Mouse (Mus musculus) forebrain, embryonic 11.5 days (tissue): ENCODE measurements around the gene Mrpl40. TPM values are rescaled to one million over a fixed set of nuclear protein-coding genes. Genes with fewer than 3 reads are reported as not detected.
A peak's percentile ranks its signal among the peaks of the same experiment; 100 is the strongest.

Source experiments
- ATAC-seq: fragments of 200-750 bp; cut with Nextera tagmentation; replicated peaks from 2 replicates; pipeline ENCODE4 v1.8.0; 2017; ENCODE audit warnings: moderate TSS enrichment; ENCODE audit not compliant: low FRiP score
- DNase-seq: peaks from one replicate; pipeline ENCODE4 v3.0.0-alpha.2; 2017; ENCODE audit warnings: low spot score
- H3K27ac ChIP-seq: fragments of 300-500 bp; sonication (generic); 2 replicates; pipeline ENCODE4 v1.5.1; 2014; ENCODE audit warnings: low read depth, low read length
- H3K27me3 ChIP-seq: fragments of 300-500 bp; sonication (generic); 2 replicates; pipeline ENCODE4 v1.6.1; 2014; ENCODE audit warnings: mild to moderate bottlenecking, low read length, mixed read lengths; ENCODE audit not compliant: control insufficient read depth, insufficient read depth
- H3K36me3 ChIP-seq: fragments of 300-500 bp; sonication (generic); 2 replicates; pipeline ENCODE4 v1.6.1; 2014; ENCODE audit warnings: mild to moderate bottlenecking, low read length, moderate library complexity, mixed read lengths; ENCODE audit not compliant: control insufficient read depth, insufficient read depth
- H3K4me1 ChIP-seq: fragments of 300-500 bp; sonication (generic); replicated peaks from 2 replicates; pipeline ENCODE4 v1.6.1; 2014; ENCODE audit warnings: low read length, mixed read lengths; ENCODE audit not compliant: control insufficient read depth, insufficient read depth
- H3K4me2 ChIP-seq: fragments of 300-500 bp; sonication (generic); 2 replicates; pipeline ENCODE4 v1.6.1; 2014; ENCODE audit warnings: low read depth, mild to moderate bottlenecking, low read length, moderate library complexity, mixed read lengths; ENCODE audit not compliant: severe bottlenecking
- H3K4me3 ChIP-seq: fragments of 300-500 bp; sonication (generic); 2 replicates; pipeline ENCODE4 v1.5.1; 2014; ENCODE audit warnings: low read depth, low read length
- H3K9ac ChIP-seq: fragments of 300-500 bp; sonication (generic); 2 replicates; pipeline ENCODE4 v1.6.1; 2014; ENCODE audit warnings: low read length
- H3K9me3 ChIP-seq: fragments of 300-500 bp; sonication (generic); 2 replicates; pipeline ENCODE4 v1.6.1; 2016; ENCODE audit warnings: low read length, mixed read lengths; ENCODE audit not compliant: control insufficient read depth
- WGBS: fragments of 180-500 bp; shearing (Covaris S2); extraction: QIAGEN DNeasy Blood & Tissue Kit; methylation state at CpG from one replicate; pipeline ENCODE4 v1.1.7; 2014; 5-methylcytosine and 5-hydroxymethylcytosine counted together
- polyA plus RNA-seq: library from polyadenylated mRNA; unstranded; fragments of >200 nt; fragmentation: Nextera tagmentation; extraction: Ambion mirVana; gene quantifications from 2 replicates; pipeline ENCODE4 v1.2.1, GENCODE M21; 2014

Gene Mrpl40
- polyA plus RNA-seq, result 99.7 and 101 TPM in 2 replicates

GRCm38 (mm10) chr16:18876442-18877308 lies at the start of gene Mrpl40, which contains the start of gene Hira:
TSS of gene Mrpl40 (minus strand) at chr16:18876862.
TSS of gene Hira (plus strand) at chr16:18877037.
- H3K4me2 ChIP-seq, result peak within 1 kb of the TSS; percentile 80

GRCm38 (mm10) chr16:18921771-18922170 lies 45.1 kb upstream of the Mrpl40 start:
- Histone ChIP-seq H3K36me3 (peaks cover 10% of the 10 kb centered on the region), H3K4me3 (no peak overlapping the region), H3K4me2 (no peak overlapping the region), H3K4me1 (no peaks in the 10 kb centered on the region), H3K27ac (no peak overlapping the region), H3K27me3 (no peaks in the 10 kb centered on the region), H3K9ac (no peak overlapping the region), H3K9me3 (no peaks in the 10 kb centered on the region)
- DNase-seq (no peak), ATAC-seq (no peak)
- WGBS, result 91% methylated on average over 2 of the region's 2 CpGs

More at GRCm38 (mm10) chr16:18876442-18877308, at the start of gene Mrpl40, which contains the start of gene Hira:
- DNase-seq (peak; percentile 97), ATAC-seq (peak; percentile 93)
- Histone ChIP-seq H3K9ac (peak within 1 kb of the TSS; percentile 92), H3K9me3 (no peaks in the 10 kb centered on the region), H3K36me3 (peaks cover 6% of the 10 kb centered on the region), H3K4me3 (peak within 1 kb of the TSS; percentile 91), H3K27me3 (no peaks in the 10 kb centered on the region), H3K4me1 (peaks cover 4% of the 10 kb centered on the region; the same call in 1 of the 2 replicates), H3K27ac (peak within 1 kb of the TSS; percentile 92)
- WGBS, result under 1% methylated on average over 90 of the region's 93 CpGs

- H3K9me3 ChIP-seq, result no peaks in the 10 kb centered on the region
- WGBS, result 95% methylated on average over 4 of the region's 4 CpGs
- no peak overlapping the region for H3K4me3 ChIP-seq
- H3K4me2 ChIP-seq, result no peak overlapping the region
- H3K9ac ChIP-seq, result no peak overlapping the region
- no peaks in the 10 kb centered on the region for H3K4me1 ChIP-seq
- no peaks in the 10 kb centered on the region for H3K27me3 ChIP-seq
- ATAC-seq (no peak), DNase-seq (no peak)
- peaks cover 6% of the 10 kb centered on the region; the same call in 1 of the 2 replicates for H3K36me3 ChIP-seq
- no peak overlapping the region for H3K27ac ChIP-seq
Observed at GRCm38 (mm10) chr16:18916064-18916463, 39.4 kb upstream of the Mrpl40 start.

GRCm38 (mm10) chr16:18905648-18906047 lies 29.0 kb upstream of the Mrpl40 start:
- Histone ChIP-seq H3K27me3 (no peaks in the 10 kb centered on the region), H3K9me3 (no peaks in the 10 kb centered on the region), H3K36me3 (peaks cover 3% of the 10 kb centered on the region; the same call in 1 of the 2 replicates), H3K4me2 (no peak overlapping the region), H3K4me1 (no peaks in the 10 kb centered on the region), H3K4me3 (no peak overlapping the region), H3K27ac (no peak overlapping the region), H3K9ac (no peak overlapping the region)
- 83% methylated on average over 1 of the region's 1 CpGs for WGBS
- DNase-seq, result no peak
- ATAC-seq, result no peak

GRCm38 (mm10) chr16:18896429-18896828 lies 19.8 kb upstream of the Mrpl40 start:
- Histone ChIP-seq H3K4me3 (no peak overlapping the region), H3K36me3 (peaks cover 12% of the 10 kb centered on the region), H3K27ac (no peak overlapping the region), H3K4me2 (no peak overlapping the region), H3K4me1 (no peaks in the 10 kb centered on the region), H3K9me3 (no peaks in the 10 kb centered on the region), H3K27me3 (no peaks in the 10 kb centered on the region), H3K9ac (no peak overlapping the region)
- no peak for DNase-seq
- WGBS, result 90% methylated on average over 10 of the region's 10 CpGs
- no peak for ATAC-seq

- Histone ChIP-seq H3K9me3 (no peaks in the 10 kb centered on the region), H3K4me2 (no peak overlapping the region), H3K36me3 (peaks cover 12% of the 10 kb centered on the region), H3K9ac (no peak overlapping the region), H3K27ac (no peak overlapping the region), H3K4me3 (no peak overlapping the region), H3K27me3 (no peaks in the 10 kb centered on the region), H3K4me1 (no peaks in the 10 kb centered on the region)
- WGBS, result 84% methylated on average over 3 of the region's 3 CpGs
- ATAC-seq (no peak), DNase-seq (no peak)
Observed at GRCm38 (mm10) chr16:18895249-18895648, 18.6 kb upstream of the Mrpl40 start.

GRCm38 (mm10) chr16:18893840-18894372 lies 17.2 kb upstream of the Mrpl40 start:
- Histone ChIP-seq H3K4me3 (no peak overlapping the region), H3K4me1 (no peaks in the 10 kb centered on the region), H3K9me3 (no peaks in the 10 kb centered on the region), H3K9ac (no peak overlapping the region), H3K27me3 (no peaks in the 10 kb centered on the region), H3K27ac (no peak overlapping the region), H3K4me2 (no peak overlapping the region), H3K36me3 (peaks cover 12% of the 10 kb centered on the region)
- ATAC-seq, result no peak
- no peak for DNase-seq
- WGBS, result 87% methylated on average over 4 of the region's 4 CpGs

GRCm38 (mm10) chr16:18884044-18884443 lies 7.4 kb upstream of the Mrpl40 start:
- Histone ChIP-seq H3K4me2 (no peak overlapping the region), H3K9ac (no peak overlapping the region), H3K27ac (no peak overlapping the region), H3K4me3 (no peak overlapping the region), H3K4me1 (peaks cover 2% of the 10 kb centered on the region; the same call in 1 of the 2 replicates), H3K9me3 (no peaks in the 10 kb centered on the region), H3K36me3 (no peaks in the 10 kb centered on the region; the same call in 1 of the 2 replicates), H3K27me3 (no peaks in the 10 kb centered on the region)
- DNase-seq, result no peak
- ATAC-seq, result no peak
